Mouse (Mus musculus): ENCODE data around the gene Rtkn2. TPM values are rescaled to one million over a fixed set of nuclear protein-coding genes. Genes with fewer than 3 reads are reported as not detected.

The Rtkn2 gene
- total RNA-seq, 4 experiments from 2014 or later = 0.46 to 0.75 (median 0.57) TPM

DNA sequence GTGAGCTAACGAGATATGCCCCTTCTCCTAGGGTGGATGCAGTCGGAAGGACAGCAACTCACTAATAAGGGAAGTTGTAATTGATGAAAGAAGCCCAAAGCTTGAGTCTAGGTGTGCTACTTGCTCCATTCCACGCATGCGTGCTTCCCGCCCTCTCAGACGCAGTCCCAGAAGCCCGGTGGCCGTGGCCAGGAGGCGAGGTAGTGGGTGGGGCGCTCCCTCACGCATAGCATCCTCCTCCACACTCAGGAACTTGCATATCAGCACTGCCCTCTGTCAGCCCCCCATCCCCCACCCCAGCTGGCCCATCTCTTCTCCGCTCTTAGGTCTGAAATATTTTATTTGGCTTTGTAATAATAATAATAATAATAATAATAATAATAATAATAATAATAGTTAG is 16.0 kb downstream of the Rtkn2 start:
- DNase-seq (ENCODE audit: low spot score in 2 of 2) = no peak

DNA sequence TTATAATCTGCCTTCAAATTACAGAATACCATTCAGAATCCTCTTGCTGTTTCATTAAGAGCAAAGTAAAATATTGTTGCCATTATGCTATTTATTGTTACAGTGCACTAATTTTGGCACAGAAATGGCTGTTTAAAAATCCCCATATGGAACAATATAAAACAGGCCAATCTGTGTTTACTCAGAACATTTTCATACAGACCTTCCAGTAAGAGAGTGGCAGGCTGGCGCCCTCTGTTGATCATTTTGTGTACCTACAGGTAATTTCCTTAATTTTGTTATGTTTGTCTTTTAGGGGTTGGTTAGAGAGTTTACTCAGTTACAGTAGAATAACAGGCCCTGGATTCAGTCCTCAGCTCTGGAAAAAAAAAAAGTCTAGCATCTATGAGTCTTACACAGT is 16.8 kb downstream of the Rtkn2 start:
- no peak for DNase-seq (ENCODE audit: low spot score in 2 of 2)

GRCm38 (mm10) chr10:67998116-67998635 is 18.8 kb downstream of the Rtkn2 start:
- no peak for DNase-seq (ENCODE audit: low spot score in 2 of 2)

DNA sequence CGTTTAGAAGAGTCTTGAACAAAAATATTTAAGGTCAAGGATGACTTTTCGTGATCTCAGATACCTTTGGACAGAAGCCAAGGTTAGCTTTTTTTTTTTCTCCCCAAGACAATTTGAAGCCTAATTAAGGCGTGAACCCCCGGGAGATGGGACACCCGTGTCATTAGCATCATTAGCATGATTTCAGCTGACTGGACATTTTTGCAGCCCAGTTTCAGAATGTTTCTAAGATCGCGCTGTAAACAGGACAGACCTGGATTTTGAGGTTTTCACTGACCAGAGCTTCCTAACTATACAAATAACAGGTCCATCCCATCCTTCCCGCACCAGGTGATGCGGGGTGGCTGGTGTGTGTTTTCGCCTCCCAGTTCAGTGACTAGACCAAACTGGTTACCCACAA is 19.8 kb downstream of the Rtkn2 start:
- DNase-seq (ENCODE audit: low spot score in 2 of 2) = no peak

- no peak for DNase-seq (ENCODE audit: low spot score in 2 of 2)
Observed at GRCm38 (mm10) chr10:68001456-68001855, 22.1 kb downstream of the Rtkn2 start.

GRCm38 (mm10) chr10:68003651-68004422 is 24.5 kb downstream of the Rtkn2 start:
- DNase-seq (ENCODE audit: low spot score in 2 of 2) = peak; percentile 23 to 54

- peak in 1 of 2 experiments; percentile 16 for DNase-seq (ENCODE audit: low spot score in 2 of 2)
Observed at GRCm38 (mm10) chr10:68005404-68005803, 26.0 kb downstream of the Rtkn2 start.

- DNase-seq (ENCODE audit: low spot score in 2 of 2) = no peak
Observed at GRCm38 (mm10) chr10:68006491-68006890, 27.1 kb downstream of the Rtkn2 start.

DNA sequence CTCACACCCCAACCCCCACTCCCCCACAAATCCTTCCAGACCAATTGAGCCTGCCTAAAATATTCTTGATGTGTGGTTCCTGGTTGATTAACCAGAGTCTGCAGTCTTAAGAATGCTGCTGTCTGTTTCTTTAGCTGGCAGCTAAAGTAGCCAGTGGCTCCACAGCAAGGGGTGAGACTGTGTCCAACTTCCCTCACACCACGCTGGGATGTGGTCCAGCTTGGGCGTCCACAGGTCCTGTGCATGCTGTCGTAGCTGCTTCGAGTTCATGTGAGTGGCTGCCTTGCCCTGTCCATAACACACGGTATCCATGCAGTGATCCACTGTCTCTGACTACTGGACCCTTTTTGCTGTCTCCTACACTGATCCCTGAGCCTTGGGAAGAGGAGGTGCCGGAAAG is 27.7 kb downstream of the Rtkn2 start:
- no peak for DNase-seq (ENCODE audit: low spot score in 2 of 2)

GRCm38 (mm10) chr10:68008198-68008955 is 29.0 kb downstream of the Rtkn2 start:
- no peak for DNase-seq (ENCODE audit: low spot score in 2 of 2)

- no peak for DNase-seq (ENCODE audit: low spot score in 2 of 2)
Observed at GRCm38 (mm10) chr10:68009301-68009700, 29.9 kb downstream of the Rtkn2 start.

GRCm38 (mm10) chr10:68009867-68010266 is 30.5 kb downstream of the Rtkn2 start:
- no peak for DNase-seq (ENCODE audit: low spot score in 2 of 2)

- no peak for DNase-seq (ENCODE audit: low spot score in 2 of 2)
Observed at GRCm38 (mm10) chr10:68013137-68013536, 33.8 kb downstream of the Rtkn2 start.

GRCm38 (mm10) chr10:68020755-68021154 is 41.4 kb downstream of the Rtkn2 start:
- DNase-seq (ENCODE audit: low spot score in 2 of 2) = no peak

DNA sequence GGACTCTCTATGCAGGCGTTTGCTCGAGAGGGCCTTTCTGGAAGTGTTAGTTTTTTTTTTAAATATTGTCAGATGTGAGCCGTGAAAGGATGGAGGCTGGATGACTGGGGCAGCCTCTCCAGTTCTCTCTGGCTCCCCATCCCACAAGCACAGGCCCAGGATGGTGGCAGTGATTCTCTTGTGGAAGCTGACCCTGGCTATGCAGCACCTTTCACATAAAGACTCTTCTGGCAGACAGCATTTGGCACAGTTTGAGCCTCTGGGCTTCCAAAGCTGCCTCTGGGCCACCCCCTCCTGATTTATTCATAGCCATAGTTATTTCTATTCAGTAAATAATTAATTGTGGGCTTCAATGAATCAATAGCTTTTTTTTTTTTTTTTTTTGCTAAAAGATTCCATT is 46.3 kb downstream of the Rtkn2 start:
- DNase-seq (ENCODE audit: low spot score in 2 of 2) = no peak

DNA sequence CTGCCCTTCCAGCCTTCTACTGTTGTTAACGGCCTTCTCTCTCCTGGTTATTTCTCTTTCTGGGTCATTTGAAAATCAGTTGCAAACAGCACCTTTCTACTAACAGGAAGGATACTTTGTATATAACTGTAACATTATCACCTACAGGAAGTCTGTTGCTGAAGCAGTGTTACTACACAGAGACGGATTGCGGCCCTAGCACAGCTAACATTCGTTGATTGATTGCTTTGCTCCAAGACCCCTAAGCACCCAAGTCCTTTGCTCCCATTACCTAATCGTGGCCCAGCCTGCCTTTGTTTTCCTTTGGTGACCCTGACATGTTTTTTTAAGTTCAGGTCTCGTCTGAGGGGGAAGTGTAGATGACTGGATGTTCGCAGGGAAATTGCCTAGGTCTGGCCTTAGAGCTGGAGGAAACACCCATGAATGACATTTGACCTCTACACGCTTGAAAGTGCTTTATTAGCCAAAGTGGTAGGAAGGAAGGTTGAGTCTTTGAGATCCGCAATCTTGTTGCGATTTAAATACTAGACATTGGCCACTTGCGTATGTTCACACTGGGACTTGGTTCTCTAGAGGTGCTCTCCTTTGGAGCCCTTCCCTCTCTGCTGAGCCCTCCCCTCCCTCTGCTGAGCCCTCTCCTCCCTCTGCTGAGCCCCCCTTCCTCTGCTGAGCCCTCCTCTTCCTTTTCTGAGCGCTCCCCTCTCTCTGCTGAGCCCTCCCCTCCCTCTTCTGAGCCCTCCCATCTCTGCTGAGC is 49.1 kb downstream of the Rtkn2 start:
- DNase-seq (ENCODE audit: low spot score in 2 of 2) = no peak

GRCm38 (mm10) chr10:68029081-68029626 is 49.8 kb downstream of the Rtkn2 start:
- DNase-seq (ENCODE audit: low spot score in 2 of 2) = no peak

- no peak for DNase-seq (ENCODE audit: low spot score in 2 of 2)
Observed at GRCm38 (mm10) chr10:68030027-68030426, 50.7 kb downstream of the Rtkn2 start.

DNA sequence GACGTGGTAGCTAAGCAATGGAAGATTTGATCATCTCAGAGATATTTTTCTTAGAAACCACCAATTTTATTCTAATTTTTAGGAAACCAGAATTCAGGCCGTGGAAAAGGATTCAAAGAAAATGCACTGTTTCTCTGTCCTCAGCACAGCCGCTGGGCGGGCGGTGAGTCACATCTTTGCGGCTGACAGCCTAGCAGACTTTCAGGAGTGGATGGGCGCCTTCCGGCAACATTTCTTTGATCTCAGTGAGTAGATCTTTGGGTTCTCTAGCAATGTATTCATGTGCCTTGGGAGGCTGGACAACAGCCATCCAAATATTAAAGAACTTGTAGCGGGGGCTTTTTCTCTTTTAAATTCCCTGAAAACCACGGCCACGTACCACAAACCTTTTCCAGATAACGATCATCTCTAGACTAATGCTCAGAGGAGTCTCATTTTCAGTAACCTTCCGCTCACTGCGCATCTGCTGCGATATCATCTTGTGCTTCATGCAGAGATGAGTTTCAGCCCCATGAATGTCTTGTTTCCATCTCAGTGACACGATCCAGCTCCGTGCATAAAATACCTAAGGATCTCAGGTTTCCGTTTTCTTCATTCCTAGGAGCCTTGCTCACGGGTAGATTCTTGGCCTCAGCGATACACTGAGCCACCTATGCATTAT is 56.5 kb downstream of the Rtkn2 start:
- no peak for DNase-seq (ENCODE audit: low spot score in 2 of 2)

DNA sequence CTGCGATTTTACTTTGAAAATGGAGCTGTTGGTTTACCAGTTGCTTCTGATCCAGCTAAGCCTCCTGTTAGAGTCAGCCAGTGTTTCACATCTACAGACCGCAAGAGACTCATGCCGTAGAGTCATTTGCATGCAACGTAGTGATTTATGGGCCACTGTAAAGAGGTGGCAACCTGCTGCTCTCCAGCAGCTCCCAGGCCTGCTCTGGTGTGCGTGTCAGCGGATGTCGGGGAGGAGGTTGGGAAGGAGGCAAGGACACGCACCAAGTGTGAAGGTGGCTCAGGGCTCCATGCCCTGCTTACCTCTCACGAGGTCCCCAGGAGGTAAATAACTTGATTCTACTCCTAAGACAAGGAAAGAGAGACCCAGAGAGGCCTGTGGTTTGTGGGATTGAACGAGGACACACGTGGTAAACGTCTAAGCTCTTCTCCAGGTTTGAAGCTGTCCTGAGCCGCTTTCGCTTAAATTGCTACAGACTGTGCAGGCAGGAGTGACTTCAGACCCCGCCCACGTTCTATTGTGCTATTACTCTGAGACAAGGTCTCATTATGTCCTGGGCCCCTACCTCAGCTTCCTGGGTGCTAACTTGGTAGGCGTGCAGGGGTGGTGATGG is 57.1 kb downstream of the Rtkn2 start:
- no peak for DNase-seq (ENCODE audit: low spot score in 2 of 2)

All from gastrocnemius, adult 8-10 months (tissue).